Mouse (Mus musculus) gastrocnemius, postnatal 4 days (tissue): ENCODE results near the gene Ppp3ca. TPM values are rescaled to one million over a fixed set of nuclear protein-coding genes. Genes with fewer than 3 reads are reported as not detected.

Source experiments
- DNase-seq, 2 experiments: peaks; one replicate each; pipeline ENCODE4 v3.0.0; 2021 to 2022; ENCODE audit warnings: low spot score in 2 of 2, mixed read lengths in 2 of 2
- long read RNA-seq, 2 experiments: library from polyadenylated mRNA; stranded (forward); transcript quantifications; one replicate each; pipeline ENCODE4 v2.0.0; 2021
- total RNA-seq, 2 experiments: library from RNA; stranded (reverse); gene quantifications; 2 replicates each; pipeline ENCODE4 v1.2.3; 2021

Gene Ppp3ca
- total RNA-seq, result 100 to 1,000 TPM; 114 to 125 TPM
- long read RNA-seq, experiment 1, full-length matches to known transcripts, result 221 of 245 reads
- long read RNA-seq, experiment 1, partial matches to known transcripts, result 8 of 245 reads
- long read RNA-seq, experiment 1, other reads (novel, unspliced or antisense), result 16 of 245 reads
- long read RNA-seq, experiment 2, full-length matches to known transcripts, result 271 of 303 reads
- long read RNA-seq, experiment 2, partial matches to known transcripts, result 13 of 303 reads
- long read RNA-seq, experiment 2, other reads (novel, unspliced or antisense), result 19 of 303 reads

DNA sequence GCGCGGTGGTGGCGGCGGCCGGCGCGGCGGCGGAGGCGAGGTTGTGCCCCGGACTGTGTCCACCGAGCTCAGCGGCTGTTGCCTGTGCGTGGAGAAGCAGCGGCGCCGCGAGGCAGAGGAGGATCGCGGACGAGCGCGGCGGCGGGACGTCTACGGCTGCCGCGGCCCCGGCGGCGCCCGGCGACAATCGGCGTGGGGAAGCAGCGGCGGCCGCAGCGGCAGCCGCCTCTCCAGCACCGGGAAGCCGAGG is at the start of gene Ppp3ca:
Gene Ppp3ca (plus strand): TSS at position 15 of the 250 bp plus-strand sequence.
- no peak for DNase-seq

DNA sequence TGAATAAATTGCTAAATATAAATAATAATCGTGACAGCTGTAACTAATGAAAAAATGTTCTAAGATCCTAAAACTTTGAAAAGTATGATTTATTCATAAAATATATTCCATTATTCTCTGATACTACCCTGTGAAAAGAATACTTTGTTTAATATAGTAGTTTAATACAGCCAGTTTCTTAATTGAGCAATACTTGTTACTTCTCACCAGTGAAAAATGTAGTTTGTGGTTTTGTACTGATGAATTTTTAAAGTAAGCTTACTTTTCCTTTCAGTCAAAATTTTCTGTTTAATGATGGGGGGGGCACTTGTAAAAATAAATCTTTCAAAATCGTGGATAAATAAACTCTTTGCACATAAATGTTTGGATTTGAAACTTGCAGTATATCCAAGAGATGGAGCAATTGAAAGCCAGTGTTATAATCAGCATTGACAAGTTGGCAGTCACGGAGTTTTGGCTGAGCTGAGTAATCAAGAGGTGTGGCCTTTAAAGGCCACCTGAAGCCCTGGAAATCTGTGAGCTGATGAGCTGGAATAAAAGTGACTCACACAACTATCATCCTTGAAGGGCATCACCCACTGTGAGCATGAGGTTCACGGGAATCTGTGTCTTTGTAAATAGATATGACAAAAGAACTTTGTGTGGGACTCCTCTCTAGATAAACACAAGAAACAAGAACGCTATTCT is 29.2 kb upstream of the Ppp3ca start:
- no peak for DNase-seq

DNA sequence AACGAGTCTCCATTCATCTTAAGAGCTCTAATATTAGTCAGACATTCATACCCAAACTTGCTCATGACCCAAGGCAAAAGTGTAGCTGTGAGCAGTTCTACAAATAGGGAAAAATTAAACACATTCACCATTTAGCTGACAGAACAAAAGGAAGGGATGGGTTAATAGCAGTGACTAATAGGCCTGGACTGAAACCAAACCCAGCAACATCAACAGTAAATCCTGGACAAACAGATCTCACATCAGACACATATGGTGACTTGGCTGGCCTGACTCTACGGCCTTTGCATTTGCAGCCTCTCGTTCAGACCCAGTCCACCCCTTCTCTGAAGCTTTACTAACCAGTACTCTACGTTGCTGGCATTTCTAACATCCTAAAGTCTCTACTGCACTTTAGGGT is 19.0 kb upstream of the Ppp3ca start:
- DNase-seq, result no peak

DNA sequence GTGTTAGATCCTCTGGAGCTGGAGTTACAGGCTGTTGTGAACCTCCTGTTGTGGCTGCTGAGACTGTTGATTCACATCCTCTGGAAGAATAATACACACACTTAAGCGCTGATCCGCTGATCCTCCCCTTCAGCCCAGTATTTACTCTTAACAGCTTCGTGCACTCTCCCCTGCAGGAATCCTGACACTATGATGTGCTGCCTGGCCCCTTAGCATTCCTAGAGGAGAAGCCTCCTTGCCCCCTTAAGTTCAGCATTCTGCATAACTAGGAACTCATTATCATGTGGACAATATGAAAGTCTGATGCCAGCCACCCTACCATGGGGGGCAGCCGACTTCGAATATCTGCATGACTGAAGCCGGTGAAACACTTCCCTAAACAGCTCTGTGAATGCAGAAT is 18.4 kb upstream of the Ppp3ca start:
- no peak for DNase-seq

DNA sequence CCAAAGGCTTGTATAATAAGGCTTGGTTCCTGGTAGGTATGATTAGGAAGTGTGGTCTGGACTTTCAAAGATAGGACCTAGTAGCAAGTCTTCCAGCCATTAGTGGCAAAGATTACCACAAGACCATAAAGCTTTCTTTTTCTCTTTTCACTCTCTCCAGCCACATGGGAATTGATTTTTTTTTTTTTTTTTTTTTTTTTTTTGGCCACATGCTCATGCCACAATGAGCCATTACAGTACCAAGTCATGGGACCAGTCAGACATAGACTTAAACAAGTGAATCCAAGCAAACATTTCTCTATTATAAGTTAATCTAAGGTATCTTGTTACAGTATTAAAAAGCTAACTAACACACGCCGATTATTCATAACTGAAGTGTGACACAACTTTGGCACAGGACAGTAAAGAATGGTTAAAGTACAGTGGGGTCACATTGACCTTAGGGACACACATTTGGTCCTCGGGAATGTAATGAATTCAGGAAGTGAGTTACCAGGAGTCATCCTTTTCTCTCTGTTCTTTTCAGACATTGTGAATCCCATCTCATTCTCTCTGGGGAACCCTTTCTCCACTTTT is 13.4 kb upstream of the Ppp3ca start:
- no peak for DNase-seq

DNA sequence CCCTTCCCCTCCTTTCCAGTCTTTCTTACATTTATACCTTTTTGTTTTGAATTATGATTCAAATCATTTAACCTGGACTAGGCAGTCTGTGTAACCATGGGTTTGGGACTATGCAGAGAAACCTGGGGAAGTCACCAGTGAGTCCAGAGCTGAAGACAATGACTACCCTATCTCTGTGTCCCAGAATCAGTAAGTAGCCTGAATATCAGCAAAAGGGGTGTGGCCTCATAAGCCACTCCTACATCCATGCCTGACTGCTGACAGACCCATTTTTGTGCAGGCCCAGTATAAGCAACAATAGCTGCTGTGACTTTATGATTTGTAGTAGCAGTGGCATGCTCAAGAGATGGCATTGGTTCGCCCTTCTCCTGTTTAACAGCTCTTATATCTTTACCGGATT is 11.2 kb upstream of the Ppp3ca start:
- DNase-seq, result no peak

DNA sequence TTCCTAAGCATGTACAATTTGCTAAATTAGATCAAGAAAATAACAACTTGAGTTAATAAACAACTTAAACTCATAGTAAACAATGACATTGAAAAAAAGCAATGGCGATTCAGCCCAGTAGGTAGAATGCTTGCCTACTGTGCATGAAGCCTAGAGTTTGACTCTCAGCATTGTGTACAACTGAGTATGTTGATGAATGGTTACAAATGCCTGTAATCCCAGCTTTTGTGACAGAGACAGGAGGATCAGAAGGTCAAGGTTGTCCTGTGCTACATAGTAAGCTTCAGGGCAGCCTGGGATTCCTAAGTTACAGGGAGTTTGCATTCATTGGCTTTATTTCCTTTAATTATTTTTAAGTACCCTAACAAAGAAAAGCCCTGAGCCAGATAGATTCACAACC is 4.8 kb upstream of the Ppp3ca start:
- no peak for DNase-seq

DNA sequence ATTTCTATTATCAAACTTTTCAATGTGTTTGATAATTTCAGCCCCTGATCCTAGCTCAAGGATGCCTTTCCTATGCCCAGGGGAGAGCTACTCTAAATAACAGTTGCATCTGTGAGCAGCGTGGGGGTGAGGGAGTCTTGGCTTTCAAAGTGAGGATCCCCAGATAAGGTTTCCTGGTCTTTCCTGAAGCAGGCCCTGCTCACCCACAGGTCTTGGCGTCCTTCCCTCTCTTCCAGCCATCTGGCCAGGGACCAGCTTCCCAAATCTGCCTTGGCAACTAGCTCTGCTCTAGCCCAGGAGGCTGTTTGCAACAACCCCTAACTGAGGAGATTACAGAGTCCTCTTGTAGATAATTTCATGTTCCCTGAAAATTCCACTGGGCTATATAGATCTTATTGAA is 1.9 kb upstream of the Ppp3ca start:
- peak in 1 of 2 experiments; percentile 47 for DNase-seq

DNA sequence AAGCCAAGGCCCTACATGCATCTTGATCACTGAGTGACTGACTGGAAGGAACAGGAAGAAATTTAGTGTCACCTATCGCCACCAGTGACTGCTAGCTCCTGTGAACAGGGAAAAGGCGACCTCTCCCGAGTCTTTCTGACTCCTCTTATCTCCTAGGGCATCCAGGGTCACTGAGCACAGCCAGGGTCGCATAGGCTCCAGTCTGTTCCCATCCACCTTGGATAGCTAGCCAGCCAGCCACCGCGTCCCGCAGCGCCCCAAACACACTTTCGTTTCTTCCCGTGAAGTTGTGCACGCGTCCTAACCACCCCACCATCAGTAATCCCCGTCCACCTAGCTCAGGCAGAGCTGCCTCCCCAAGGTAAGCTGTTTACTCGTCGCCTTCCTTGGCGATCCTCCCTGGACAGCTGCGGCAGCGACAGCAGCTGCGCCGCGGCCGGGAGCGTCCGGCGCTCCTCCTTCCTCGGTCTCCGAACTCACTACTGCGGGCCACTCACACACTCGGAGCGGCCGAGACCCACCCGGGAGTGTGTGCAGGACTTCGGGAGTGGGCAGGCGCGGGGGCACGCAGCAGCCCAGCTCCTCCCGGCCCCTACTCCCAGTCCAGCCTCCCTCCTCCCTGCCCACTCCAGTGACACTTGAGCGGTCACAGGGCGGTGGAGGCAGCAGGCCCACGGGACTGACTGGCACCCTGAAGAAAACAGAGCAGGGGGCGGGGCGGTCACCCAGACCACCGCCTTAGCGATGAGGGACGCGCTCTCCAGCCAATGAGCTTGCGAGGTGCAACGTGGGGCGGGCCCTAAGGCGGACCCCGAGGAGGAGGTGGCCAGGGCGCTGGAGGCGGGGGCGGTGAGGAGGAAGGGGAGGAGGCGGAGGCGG is 454 bp upstream of the Ppp3ca start:
- DNase-seq, result peak; percentile 100

DNA sequence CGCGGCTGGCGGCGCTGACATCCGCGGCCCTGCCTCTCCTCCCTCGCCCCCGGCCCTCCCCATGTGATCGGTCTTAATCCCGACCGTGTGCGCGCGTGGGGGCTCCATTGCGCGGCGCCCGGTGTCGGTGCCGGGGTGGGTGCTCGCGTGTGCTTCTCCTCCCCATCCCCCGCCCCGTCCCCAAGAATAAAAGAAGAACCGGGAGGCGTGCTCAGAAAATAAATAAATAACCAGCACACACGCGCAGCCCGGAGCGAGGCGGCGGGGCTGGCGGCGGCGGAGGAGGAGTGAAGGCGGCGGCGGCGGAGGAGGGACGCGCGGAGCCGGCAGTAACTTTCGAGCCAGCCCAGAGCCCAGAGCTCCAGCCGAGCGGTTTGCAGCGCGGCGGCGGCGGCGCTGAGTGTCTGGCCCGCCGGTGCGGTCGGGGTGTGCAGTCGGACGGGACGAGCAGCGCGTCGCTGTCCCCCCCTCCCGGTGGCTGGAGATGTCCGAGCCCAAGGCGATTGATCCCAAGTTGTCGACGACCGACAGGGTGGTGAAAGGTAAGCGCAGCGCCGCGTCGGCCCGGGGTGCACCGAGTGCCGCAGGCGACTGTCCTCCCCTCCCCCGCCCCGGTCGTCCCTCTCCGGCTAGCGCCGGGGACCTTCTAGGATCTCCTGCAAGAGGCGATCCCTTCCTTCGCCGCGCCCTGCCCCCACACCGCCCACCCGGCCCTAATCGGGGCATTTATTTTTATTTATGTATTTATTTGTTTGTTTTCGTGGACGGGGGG is 622 bp downstream of the Ppp3ca start:
- DNase-seq, result peak; percentile 50 to 69

DNA sequence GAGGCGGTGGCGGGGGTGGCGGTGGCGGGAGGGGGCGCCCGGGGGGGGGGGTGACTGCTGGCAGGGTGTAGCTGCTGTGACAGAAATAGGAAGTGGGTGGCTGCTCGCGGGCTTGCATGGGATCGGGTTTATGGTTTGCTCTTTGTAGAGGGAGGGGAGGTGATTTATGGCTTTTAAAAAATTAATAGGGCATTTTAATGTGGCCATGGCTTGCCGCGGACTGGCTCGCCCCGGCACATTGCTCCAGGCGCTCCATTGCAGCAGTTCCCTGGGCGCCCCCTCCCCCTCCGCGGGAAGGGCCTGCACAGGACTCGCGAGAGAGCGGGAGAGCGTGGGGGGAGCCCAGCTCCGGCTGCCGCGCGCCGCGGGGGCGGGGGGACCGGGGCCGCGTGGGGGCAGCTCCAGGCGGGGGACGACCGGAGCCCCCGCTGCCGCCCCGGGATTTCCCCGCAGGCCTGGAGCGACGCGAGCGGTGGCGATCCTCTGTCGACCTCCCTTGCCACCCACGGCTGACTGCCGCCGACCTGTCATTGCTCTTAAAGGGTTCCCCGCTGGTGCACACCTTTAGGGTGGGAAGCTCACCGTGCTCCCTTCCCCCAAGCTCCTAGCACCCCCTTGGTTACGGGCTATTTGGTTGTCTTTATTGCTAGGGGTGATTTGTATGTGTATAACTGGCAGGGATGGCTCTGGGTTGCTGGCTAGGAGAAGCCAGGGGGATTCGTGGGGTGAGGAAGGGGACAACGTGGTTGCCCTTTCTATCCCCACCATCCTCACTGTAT is 1.4 kb downstream of the Ppp3ca start:
- peak; percentile 79 to 86 for DNase-seq

DNA sequence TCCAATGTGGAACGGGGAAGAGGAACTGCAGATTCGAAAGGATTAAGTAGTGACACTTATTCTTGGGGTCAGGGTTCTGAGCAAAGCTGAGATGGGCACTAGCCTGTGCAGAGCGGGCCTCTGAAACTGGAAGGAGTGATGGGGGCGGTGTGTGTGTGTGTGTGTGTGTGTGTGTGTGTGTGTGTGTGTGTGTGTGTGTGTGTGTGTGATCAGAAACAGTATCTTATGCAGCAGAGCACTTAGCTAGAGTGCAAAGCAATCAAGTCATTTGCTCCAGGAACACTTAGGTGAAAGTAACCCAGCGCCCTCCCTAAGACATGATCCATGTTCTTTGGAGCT is 2.0 kb downstream of the Ppp3ca start:
- DNase-seq, result no peak

DNA sequence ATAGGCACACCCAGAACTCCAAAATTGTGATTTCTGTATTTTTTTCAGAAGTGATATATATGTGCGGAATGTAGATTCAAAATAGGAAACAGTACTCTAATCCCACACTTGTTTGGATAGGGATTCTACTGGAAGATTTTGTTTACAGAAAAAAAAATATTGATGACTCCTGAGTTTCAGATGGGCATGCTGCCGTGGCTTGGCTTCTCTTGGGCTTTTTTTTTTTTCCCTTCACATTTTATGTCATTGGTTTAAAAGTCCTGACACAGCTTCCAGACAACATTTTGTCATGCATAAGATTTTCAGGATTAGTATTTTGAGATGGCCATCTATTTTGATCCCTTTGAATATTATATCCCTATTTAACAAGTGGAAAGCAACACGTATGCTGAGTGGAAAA is 2.9 kb downstream of the Ppp3ca start:
- DNase-seq, result no peak

DNA sequence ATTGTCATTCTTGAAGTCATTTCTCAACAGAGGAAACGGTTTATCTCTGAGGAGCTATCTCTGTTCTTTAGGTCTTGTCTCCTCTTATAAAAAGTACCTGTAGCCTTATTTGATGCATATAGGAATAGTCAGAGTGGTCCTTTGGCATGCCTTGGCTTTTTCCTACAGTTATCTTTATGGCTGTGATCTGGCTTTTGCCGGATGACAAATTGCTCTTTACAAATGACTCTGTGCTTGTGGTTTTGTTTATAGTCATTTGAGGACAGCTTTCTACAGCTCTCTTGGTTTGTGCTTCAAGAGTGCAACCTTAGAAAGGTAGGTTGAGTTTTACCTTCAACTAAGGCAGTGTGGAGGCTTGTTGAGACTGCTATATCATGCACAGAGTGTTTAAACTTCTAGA is 3.4 kb downstream of the Ppp3ca start:
- no peak for DNase-seq

DNA sequence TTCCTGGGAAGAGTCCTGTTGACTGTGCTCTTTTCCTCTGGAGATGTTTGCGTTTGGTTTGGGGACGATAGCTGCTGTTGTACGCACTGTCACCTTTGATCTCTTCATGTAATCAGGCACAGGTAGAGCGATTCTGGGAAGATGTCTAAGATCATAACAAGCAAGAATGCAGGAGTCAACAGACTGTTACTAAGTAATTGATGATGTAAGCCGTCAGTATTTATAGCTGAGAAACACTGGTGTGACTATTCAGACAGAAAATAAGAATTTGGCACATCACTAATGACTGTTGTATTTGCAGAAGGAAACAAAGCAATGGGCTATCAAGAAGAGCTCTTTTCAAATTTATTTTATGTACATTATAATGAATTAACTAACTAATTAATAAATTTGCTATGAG is 4.6 kb downstream of the Ppp3ca start:
- no peak for DNase-seq

DNA sequence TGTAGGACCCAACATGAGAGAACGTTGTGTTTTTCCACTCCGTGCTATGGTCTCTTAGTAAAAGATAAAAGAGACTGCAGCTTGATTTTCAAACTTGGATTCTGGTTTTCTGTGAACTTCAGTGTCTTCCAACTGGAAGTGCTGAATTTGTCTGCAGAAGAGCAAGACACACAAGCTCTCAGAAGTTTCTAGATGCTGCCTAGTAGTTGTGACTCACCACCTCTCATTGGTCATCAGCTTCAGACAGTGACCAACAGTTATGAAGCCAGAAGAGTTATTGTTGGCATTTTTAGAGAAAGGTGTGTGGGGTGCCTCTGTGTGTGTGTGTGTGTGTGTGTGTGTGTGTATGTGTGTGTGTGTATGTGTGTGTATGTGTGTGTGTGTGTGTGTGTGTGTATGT is 7.1 kb downstream of the Ppp3ca start:
- no peak for DNase-seq

DNA sequence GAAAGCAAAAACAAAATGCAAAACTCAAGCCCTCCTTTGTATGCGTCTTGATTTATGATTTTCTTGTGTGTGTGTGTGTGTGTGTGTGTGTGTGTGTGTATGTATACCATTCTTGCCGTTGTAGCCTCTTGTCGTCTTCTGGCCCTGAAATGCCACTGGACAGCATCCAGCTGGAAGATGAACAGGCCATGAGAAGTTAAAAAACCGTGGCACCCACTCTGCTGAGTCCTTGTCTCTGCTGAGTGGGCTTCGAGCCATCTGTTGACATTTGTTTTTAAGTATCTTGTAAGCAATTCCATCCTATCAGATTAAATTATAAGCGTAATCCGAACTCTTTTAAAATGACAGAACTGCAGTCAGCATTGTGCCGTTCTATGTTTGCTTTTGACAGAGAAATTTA is 8.5 kb downstream of the Ppp3ca start:
- no peak for DNase-seq

DNA sequence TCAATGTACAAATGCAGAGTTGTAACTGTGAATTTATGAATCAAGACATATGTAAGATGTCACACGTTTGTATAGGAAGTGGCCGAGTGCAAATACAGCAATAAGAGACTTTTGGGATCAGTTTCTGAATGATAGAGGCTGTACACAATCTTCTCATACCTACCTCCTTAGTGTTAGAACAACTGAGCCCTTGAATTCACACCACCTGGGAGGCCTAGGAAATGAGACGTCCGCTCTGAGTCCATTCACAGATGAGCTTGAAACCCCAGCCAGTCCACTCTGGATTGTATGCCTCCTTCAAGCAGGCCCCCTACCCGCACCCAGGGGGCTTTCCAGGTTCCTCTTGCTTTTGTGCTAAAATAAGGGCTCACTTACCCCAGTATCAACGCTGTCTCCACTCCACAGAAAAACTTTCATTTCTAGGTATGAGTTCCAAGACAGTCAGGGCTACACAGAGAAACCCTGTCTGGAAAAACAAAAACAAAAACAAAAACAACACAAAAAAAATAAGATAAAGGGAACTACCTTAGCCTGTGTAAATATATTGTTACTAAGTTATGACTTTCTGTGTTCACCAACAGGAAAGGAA is 10.1 kb downstream of the Ppp3ca start:
- no peak for DNase-seq

DNA sequence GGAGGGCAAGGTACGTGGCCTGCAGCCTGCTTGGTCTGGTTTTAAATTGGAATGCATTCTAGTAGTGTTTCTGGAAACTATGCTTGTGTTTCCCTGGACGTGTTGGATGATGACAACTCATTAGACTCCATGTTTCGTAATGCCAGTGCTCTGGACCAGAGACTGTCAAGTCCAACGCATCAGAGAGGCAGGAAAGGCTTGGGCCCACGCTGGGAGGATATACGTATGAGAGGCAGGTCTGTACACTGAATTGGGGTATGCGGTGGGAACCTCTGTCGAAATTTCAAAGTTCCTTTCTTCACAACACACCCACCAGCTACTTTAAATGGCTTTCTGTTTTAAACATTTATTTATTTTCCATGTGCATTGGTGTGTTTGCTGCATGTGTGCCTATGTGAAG is 12.3 kb downstream of the Ppp3ca start:
- DNase-seq, result no peak
